Comparison of ENCODE assay signal across 8 mouse cellular contexts in the genomic region with DNA sequence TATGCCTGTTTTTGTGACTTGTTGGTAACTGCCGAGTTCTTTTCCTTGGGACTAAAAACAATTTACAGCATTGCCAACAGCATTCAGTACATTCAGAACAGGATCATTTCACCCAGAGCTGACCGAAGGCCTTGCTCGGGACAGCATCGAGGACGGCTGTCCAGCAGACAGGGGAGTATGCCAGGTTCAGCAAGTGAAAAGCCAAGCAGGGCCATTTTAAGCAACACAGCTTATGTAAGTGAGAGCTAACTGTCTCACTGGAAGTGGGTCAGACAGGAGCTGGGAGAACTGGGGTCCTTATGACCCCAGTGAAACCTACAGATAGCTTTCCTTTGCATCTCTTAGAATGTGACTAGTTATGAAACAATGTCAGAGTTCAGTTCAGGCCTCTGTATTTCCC. TPM values are rescaled to one million over a fixed set of nuclear protein-coding genes. Genes with fewer than 3 reads are reported as not detected.
DNase-seq lines count a peak whose midpoint lies in the region; ATAC-seq and TF ChIP-seq lines count a peak whose summit lies in the region.

No protein-coding gene starts in this region.

- H3K27me3 ChIP-seq in liver, adult 2 months (ENCODE audit: control insufficient read depth, insufficient read depth, low read length): no peaks in the 10 kb centered on the region
- H3K27me3 ChIP-seq in myocyte (ENCODE audit: control insufficient read depth, insufficient read depth, insufficient read length): no peaks in the 10 kb centered on the region
- H3K27me3 ChIP-seq in forebrain, embryonic 14.5 days (replicated peaks; ENCODE audit: control insufficient read depth, insufficient read depth, low read length): no peaks in the 10 kb centered on the region

- TF ChIP-seq POLR2A in liver, adult 2 months (IDR thresholded peaks at IDR 0.05; ENCODE audit: extremely low read depth, insufficient read depth, low read length): no peak
- no peak for TF ChIP-seq POLR2A in myocyte (IDR thresholded peaks at IDR 0.05; ENCODE audit: insufficient read length, low read depth)

- H3K4me1 ChIP-seq in liver, adult 2 months (ENCODE audit: control insufficient read depth, insufficient read depth, low read length): peaks cover 13% of the 10 kb centered on the region
- peaks cover 10% of the 10 kb centered on the region for H3K4me1 ChIP-seq in brown adipose tissue, adult 24 weeks (ENCODE audit: control insufficient read depth, insufficient read depth, insufficient read length, low read length)
- no peaks in the 10 kb centered on the region for H3K4me1 ChIP-seq in forebrain, embryonic 14.5 days (ENCODE audit: control insufficient read depth, insufficient read depth, low read length)

- no peaks in the 10 kb centered on the region for H3K9me3 ChIP-seq in forebrain, embryonic 14.5 days (replicated peaks; ENCODE audit: control insufficient read depth, low read length)

- no peaks in the 10 kb centered on the region for H3K79me2 ChIP-seq in liver, adult 2 months (ENCODE audit: control insufficient read depth, insufficient read depth, low read length)
- H3K79me2 ChIP-seq in myocyte (ENCODE audit: control insufficient read depth, insufficient read depth): no peaks in the 10 kb centered on the region

- intact Hi-C loops in heart, postnatal 25 days (cut with DNase I): loop anchor here (2.0 to 5.0 kb wide), 2 partner anchors 58 to 192 kb away; partner anchors contain the start of gene Arrdc3

- peak; percentile 70 for DNase-seq in liver, adult 2 months (ENCODE audit: extremely low read depth, low read depth, low spot score)
- DNase-seq in liver: no peak
- peak; percentile 55 for DNase-seq in heart, postnatal 25 days (ENCODE audit: low spot score)
- DNase-seq in left cerebral cortex, adult 18-20 months (ENCODE audit: low spot score in 2 of 2): no peak
- DNase-seq in forebrain, embryonic 14.5 days (ENCODE audit: low spot score): no peak

- no peak for ATAC-seq in cerebellum, adult (ENCODE audit: insufficient number of reproducible peaks, low FRiP score, low TSS enrichment)
- ATAC-seq in forebrain, embryonic 14.5 days: no peak

- no peak for TF ChIP-seq CTCF in liver, adult 2 months (IDR thresholded peaks at IDR 0.05; ENCODE audit: low read depth, low read length)

- H3K27ac ChIP-seq in liver, adult 2 months (replicated peaks; ENCODE audit: insufficient read depth, low read depth, low read length): peak overlapping the region; percentile 33
- peak overlapping the region; percentile 87 for H3K27ac ChIP-seq in brown adipose tissue, adult 24 weeks (replicated peaks; ENCODE audit: low read depth, low read length)
- no peak overlapping the region for H3K27ac ChIP-seq in forebrain, embryonic 14.5 days (ENCODE audit: low read depth, low read length)

- H3K36me3 ChIP-seq in liver, adult 2 months (ENCODE audit: control insufficient read depth, insufficient read depth, low read length): no peaks in the 10 kb centered on the region
- H3K36me3 ChIP-seq in myocyte (ENCODE audit: control insufficient read depth, insufficient read depth): no peaks in the 10 kb centered on the region
- no peaks in the 10 kb centered on the region for H3K36me3 ChIP-seq in forebrain, embryonic 14.5 days (ENCODE audit: control insufficient read depth, insufficient read depth, low read length)

- no peak overlapping the region for H3K4me3 ChIP-seq in liver, adult 2 months (ENCODE audit: insufficient read depth, low read depth, low read length)
- H3K4me3 ChIP-seq in brown adipose tissue, adult 24 weeks (ENCODE audit: insufficient read depth, low read depth, low read length): no peak overlapping the region
- no peak overlapping the region for H3K4me3 ChIP-seq in myocyte
- H3K4me3 ChIP-seq in forebrain, embryonic 14.5 days (ENCODE audit: low read depth, low read length): no peak overlapping the region

- WGBS in liver, adult 2 months: 23% methylated on average over 5 of the region's 5 CpGs
- WGBS in forebrain, embryonic 14.5 days: 91% methylated on average over 5 of the region's 5 CpGs

- peak overlapping the region; percentile 67 for H3K4me2 ChIP-seq in myocyte (ENCODE audit: low read depth)
- H3K4me2 ChIP-seq in forebrain, embryonic 14.5 days (ENCODE audit: low read length): no peak overlapping the region

- H3K9ac ChIP-seq in liver, adult 2 months (ENCODE audit: low read depth, low read length): no peak overlapping the region
- H3K9ac ChIP-seq in forebrain, embryonic 14.5 days (ENCODE audit: low read length): no peak overlapping the region

- no peak overlapping the region for H3ac ChIP-seq in myocyte (ENCODE audit: control insufficient read depth, insufficient read length)

TF ChIP-seq in myocyte, 11 proteins besides CTCF, POLR2A, EP300 and RAD21:
- TF ChIP-seq MYOD1 (IDR thresholded peaks at IDR 0.05; ENCODE audit: control insufficient read depth in 1 of 3, insufficient read length in 2 of 3, low read depth in 2 of 3): no peak
- TF ChIP-seq USF1 (IDR thresholded peaks at IDR 0.05; ENCODE audit: low read depth): no peak
- no peak for TF ChIP-seq SRF (IDR thresholded peaks at IDR 0.05; ENCODE audit: control insufficient read depth, insufficient read length, low read depth)
- TF ChIP-seq TCF12 (IDR thresholded peaks at IDR 0.05; ENCODE audit: insufficient read depth, poor library complexity, severe bottlenecking): no peak
- no peak for TF ChIP-seq E2F4 (IDR thresholded peaks at IDR 0.05; ENCODE audit: insufficient read depth)
- TF ChIP-seq TCF3 (IDR thresholded peaks at IDR 0.05; ENCODE audit: insufficient read length, low read depth): no peak
- TF ChIP-seq MYOG (IDR thresholded peaks at IDR 0.05; ENCODE audit: control insufficient read depth in 1 of 3, insufficient read depth in 1 of 3, insufficient read length in 2 of 3, low read depth in 2 of 3): no peak
- TF ChIP-seq CEBPB (IDR thresholded peaks at IDR 0.05; ENCODE audit: insufficient read depth, poor library complexity, severe bottlenecking): no peak
- TF ChIP-seq POLR2AphosphoS2 (IDR thresholded peaks at IDR 0.05; ENCODE audit: insufficient read length, low read depth): no peak
- TF ChIP-seq REST (IDR thresholded peaks at IDR 0.05; ENCODE audit: insufficient read depth, insufficient read length): no peak
- no peak for TF ChIP-seq MAX (IDR thresholded peaks at IDR 0.05; ENCODE audit: low read depth)

RNA-seq across cellular contexts. Expression of gene Arrdc3, which starts 57.2 kb away (rescaled TPM):
- 318 and 336 TPM in 2 replicates for total RNA-seq in liver, adult 2 months (2014; rRNA removed)
- polyA plus RNA-seq in liver, adult 2 months (2012; rRNA removed): 68.9 and 87.1 TPM in 2 replicates
- polyA plus RNA-seq in brown adipose tissue, adult 24 weeks (2012; ENCODE audit: insufficient read depth, insufficient read length, missing spikeins): 15.0 and 22.6 TPM in 2 replicates
- 10 to 100 TPM; 32.1 to 43.2 TPM for total RNA-seq in heart, postnatal 25 days (2021)
- polyA plus RNA-seq in myocyte (2012; fragmentation: generic; extraction: Trizol): 9.2 TPM
- total RNA-seq in left cerebral cortex, adult 18-20 months (2021): 10 to 100 TPM; 37.3 to 40.1 TPM
- 56.0 and 77.6 TPM in 2 replicates for polyA plus RNA-seq in forebrain, embryonic 14.5 days (2014; fragmentation: Nextera tagmentation; extraction: Ambion mirVana)

Comparison
In these comparisons a context has a peak if more than half of its experiments do, and no peak if none do; other contexts are left out.
1. DNase-seq: peak in liver, adult 2 months (single experiment) and heart, postnatal 25 days (single experiment); none in liver (single experiment), left cerebral cortex, adult 18-20 months (0 of 2) and forebrain, embryonic 14.5 days (single experiment).